Mouse (Mus musculus): Measurements from ENCODE around the gene Kcnb1.

- no peak for TF ChIP-seq CTCF (IDR thresholded peaks at IDR 0.05; ENCODE audit: low read depth)
- TF ChIP-seq EP300 (IDR thresholded peaks at IDR 0.05; ENCODE audit: low read depth), result no peak
Observed at GRCm38 (mm10) chr2:167071266-167071640, 118.7 kb downstream of the Kcnb1 start.
